Mouse (Mus musculus) stomach, postnatal 0 days (tissue): ENCODE measurements around the gene Slc6a19. TPM values are rescaled to one million over a fixed set of nuclear protein-coding genes. Genes with fewer than 3 reads are reported as not detected.
"Not testable (repeated sequence)": the region's sequence is repeated elsewhere in the genome, so short reads cannot be mapped to it uniquely, and the experiment has no call there.

Source experiments
- ATAC-seq: fragments of 200-750 bp; cut with Nextera tagmentation; 2 replicates; pipeline ENCODE4 v1.8.0; 2017; ENCODE audit not compliant: low FRiP score, low TSS enrichment
- DNase-seq: peaks from one replicate; pipeline ENCODE4 v3.0.0-alpha.2; 2016; ENCODE audit warnings: low spot score
- H3K27ac ChIP-seq: fragments of 300-500 bp; sonication (generic); replicated peaks from 2 replicates; pipeline ENCODE4 v1.5.1; 2014; ENCODE audit warnings: mild to moderate bottlenecking, control low read depth
- H3K27me3 ChIP-seq: fragments of 300-500 bp; sonication (generic); 2 replicates; pipeline ENCODE4 v1.6.1; 2014; ENCODE audit warnings: low read length; ENCODE audit not compliant: control insufficient read depth, insufficient read depth
- H3K36me3 ChIP-seq: fragments of 300-500 bp; sonication (generic); 2 replicates; pipeline ENCODE4 v1.6.1; 2014; ENCODE audit warnings: low read length, mixed read lengths; ENCODE audit not compliant: control insufficient read depth, insufficient read depth
- H3K4me1 ChIP-seq: fragments of 300-500 bp; sonication (generic); replicated peaks from 2 replicates; pipeline ENCODE4 v1.6.1; 2014; ENCODE audit warnings: antibody characterized with exemption; ENCODE audit not compliant: control insufficient read depth, insufficient read depth
- H3K4me2 ChIP-seq: fragments of 300-500 bp; sonication (generic); replicated peaks from 2 replicates; pipeline ENCODE4 v1.6.1; 2014; ENCODE audit warnings: low read depth, mild to moderate bottlenecking, control low read depth, moderate library complexity
- H3K4me3 ChIP-seq: fragments of 300-500 bp; sonication (generic); 2 replicates; pipeline ENCODE4 v1.5.1; 2014; ENCODE audit warnings: low read depth, low read length, control low read depth
- H3K9ac ChIP-seq: fragments of 300-500 bp; sonication (generic); 2 replicates; pipeline ENCODE4 v1.6.1; 2014; ENCODE audit warnings: mild to moderate bottlenecking, low read length, control low read depth, mixed read lengths
- H3K9me3 ChIP-seq: fragments of 300-500 bp; sonication (generic); 2 replicates; pipeline ENCODE4 v1.6.1; 2016; ENCODE audit warnings: low read length; ENCODE audit not compliant: control insufficient read depth
- CTCF ChIP-seq: IDR thresholded peaks from 2 replicates; pipeline ENCODE4 v1.5.1; 2016; ENCODE audit warnings: antibody characterized with exemption, low read depth, mild to moderate bottlenecking, moderate library complexity
- EP300 ChIP-seq: optimal IDR thresholded peaks from 2 replicates; pipeline ENCODE3; 2016; ENCODE audit warnings: antibody characterized with exemption
- WGBS: fragments of 180-500 bp; shearing (Covaris S2); extraction: QIAGEN DNeasy Blood & Tissue Kit; methylation state at CpG from one replicate; pipeline ENCODE4 v1.1.7; 2014; 5-methylcytosine and 5-hydroxymethylcytosine counted together
- polyA plus RNA-seq: library from polyadenylated mRNA; unstranded; fragments of >200 nt; fragmentation: Nextera tagmentation; extraction: Ambion mirVana; gene quantifications from 2 replicates; pipeline ENCODE4 v1.2.1, GENCODE M21; 2015

The Slc6a19 gene
- polyA plus RNA-seq, 1 experiment from 2014 or later = 9.2 TPM

DNA sequence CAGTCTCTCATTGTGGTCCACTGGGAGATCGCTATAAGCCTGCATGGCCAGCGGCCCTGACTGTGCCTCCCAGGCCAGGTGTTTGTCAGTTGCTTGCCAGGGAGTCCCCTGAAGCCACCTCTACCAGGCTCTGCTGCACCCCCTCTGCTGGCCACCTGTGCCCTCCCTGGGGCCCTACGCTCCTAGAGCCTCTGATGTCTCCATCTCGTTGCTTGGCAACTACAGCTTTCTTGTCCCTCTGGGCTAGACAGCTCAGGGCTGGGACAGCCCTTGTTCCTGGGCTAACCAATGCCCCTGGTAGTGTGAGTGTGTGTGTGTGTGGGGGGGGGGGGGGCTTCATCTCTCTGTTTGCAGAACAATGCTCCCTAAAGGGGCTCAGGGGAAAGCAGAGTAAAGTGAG lies 38.3 kb upstream of the Slc6a19 start:
- TF ChIP-seq EP300 (no peak), CTCF (no peak)
- Histone ChIP-seq H3K4me3 (no peak overlapping the region), H3K36me3 (no peaks in the 10 kb centered on the region), H3K27me3 (no peaks in the 10 kb centered on the region), H3K9ac (no peak overlapping the region), H3K9me3 (no peaks in the 10 kb centered on the region), H3K4me2 (no peak overlapping the region), H3K27ac (no peak overlapping the region), H3K4me1 (no peaks in the 10 kb centered on the region)
- no peak for ATAC-seq
- 68% methylated on average over 4 of the region's 4 CpGs for WGBS
- DNase-seq = no peak

DNA sequence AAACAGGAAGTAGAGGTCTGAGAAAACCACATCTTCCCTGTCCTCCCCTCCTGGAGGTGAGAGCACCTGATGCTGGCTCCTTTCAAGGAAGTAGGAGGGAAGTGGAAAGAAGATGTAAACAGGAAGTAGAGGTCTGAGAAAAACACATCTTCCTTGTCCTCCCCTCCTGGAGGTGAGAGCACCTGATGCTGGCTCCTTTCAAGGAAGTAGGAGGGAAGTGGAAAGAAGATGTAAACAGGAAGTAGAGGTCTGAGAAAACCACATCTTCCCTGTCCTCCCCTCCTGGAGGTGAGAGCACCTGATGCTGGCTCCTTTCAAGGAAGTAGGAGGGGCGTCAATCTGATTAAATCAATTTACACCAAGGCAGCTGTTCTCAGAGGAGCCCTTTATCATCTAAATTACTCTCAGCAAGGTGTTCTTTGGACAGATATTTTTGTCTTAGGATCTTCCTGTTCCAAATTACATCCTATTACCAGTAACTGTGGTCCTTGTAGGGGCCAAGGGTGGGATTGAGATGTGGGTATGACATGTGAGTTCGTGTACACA lies 35.8 kb upstream of the Slc6a19 start:
- not testable (repeated sequence) for H3K9me3 ChIP-seq, H3K27me3 ChIP-seq, H3K36me3 ChIP-seq, H3K4me2 ChIP-seq, H3K4me3 ChIP-seq, H3K9ac ChIP-seq, H3K27ac ChIP-seq, DNase-seq, ATAC-seq, H3K4me1 ChIP-seq
- 39% methylated on average over 2 of the region's 2 CpGs for WGBS

DNA sequence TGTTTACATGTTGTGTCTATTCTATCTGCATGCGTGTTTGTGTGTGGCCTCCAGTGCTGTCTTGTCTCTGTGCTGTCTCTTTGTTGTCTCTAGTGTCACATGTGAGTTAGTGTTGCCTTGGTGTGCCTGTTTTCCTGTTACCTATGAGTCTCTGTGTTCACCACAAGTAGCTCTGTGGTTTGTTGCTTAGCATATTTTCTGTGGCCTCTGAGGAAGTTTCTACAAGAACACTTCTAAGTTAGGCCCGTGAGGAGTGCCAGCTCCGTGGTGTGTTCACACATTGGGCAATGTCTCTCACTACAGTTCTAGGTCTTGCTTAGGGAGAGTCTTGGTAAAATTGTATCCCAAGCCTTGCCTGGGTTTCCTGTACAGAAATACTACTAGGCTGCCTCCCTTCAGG lies 32.3 kb upstream of the Slc6a19 start:
- no peaks in the 10 kb centered on the region for H3K4me1 ChIP-seq
- no peaks in the 10 kb centered on the region for H3K9me3 ChIP-seq
- no peak overlapping the region for H3K4me2 ChIP-seq
- no peaks in the 10 kb centered on the region for H3K27me3 ChIP-seq
- H3K27ac ChIP-seq = no peak overlapping the region; the same call in 1 of the 2 replicates
- DNase-seq (no peak), ATAC-seq (no peak)
- TF ChIP-seq CTCF (no peak), EP300 (no peak)
- H3K9ac ChIP-seq = no peak overlapping the region
- no peak overlapping the region for H3K4me3 ChIP-seq
- 68% methylated on average over 3 of the region's 3 CpGs for WGBS
- no peaks in the 10 kb centered on the region for H3K36me3 ChIP-seq

DNA sequence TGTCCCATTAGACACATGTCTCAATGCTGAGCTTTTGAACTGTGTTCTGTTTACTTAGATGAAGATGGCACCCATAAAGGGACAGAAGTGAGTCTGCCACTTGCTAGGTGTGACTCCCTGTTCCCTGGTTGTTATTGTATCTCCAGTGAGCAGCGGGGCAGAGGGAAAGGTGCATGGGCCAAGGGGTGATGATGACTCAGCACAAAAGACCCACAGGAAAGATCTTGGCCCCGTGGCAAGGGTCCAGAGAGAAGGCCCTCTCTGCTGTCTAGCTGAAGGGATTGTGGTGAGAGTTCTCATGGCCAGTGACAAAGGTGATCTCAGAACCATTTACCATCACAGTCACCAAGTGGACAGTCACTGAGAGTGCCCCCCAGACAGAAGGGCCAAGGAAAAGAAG lies 31.3 kb upstream of the Slc6a19 start:
- no peak for ATAC-seq
- Histone ChIP-seq H3K9me3 (no peaks in the 10 kb centered on the region), H3K27me3 (no peaks in the 10 kb centered on the region), H3K4me2 (0 out of 2 replicates have a peak overlapping the region, but pooled peaks have one; percentile 5), H3K4me3 (no peak overlapping the region), H3K27ac (no peak overlapping the region), H3K9ac (no peak overlapping the region), H3K4me1 (no peaks in the 10 kb centered on the region), H3K36me3 (no peaks in the 10 kb centered on the region)
- no peak for DNase-seq
- 68% methylated on average over 2 of the region's 2 CpGs for WGBS
- no peak for TF ChIP-seq CTCF
- no peak for TF ChIP-seq EP300

DNA sequence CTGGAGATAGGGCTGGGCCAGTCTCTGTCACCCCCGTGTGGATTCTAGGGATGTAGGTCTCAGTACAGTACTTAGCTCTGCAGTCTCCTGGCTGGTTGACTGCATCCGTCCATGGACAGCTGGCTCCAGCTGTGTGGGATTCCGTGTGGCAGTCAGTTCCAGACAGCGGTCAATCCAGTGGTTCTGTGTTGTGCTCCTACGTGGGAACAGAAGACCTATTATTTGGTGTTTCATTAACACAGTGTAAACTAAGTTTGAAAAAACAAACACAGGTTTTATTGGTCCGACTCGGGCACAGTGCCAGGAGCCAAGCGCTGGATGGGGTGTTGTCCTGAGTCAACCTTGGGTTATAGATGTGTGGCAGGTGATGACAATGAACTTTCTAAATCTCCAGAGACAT lies 30.6 kb upstream of the Slc6a19 start:
- Histone ChIP-seq H3K4me2 (peak overlapping the region; percentile 62), H3K9ac (no peak overlapping the region), H3K36me3 (no peaks in the 10 kb centered on the region), H3K4me1 (no peaks in the 10 kb centered on the region), H3K9me3 (no peaks in the 10 kb centered on the region), H3K27ac (no peak overlapping the region), H3K4me3 (no peak overlapping the region), H3K27me3 (no peaks in the 10 kb centered on the region)
- peak; percentile 50; the same call in 1 of the 2 replicates for ATAC-seq
- TF ChIP-seq CTCF = peak; percentile 39
- no peak for TF ChIP-seq EP300
- 35% methylated on average over 8 of the region's 8 CpGs for WGBS
- DNase-seq = peak; percentile 85

DNA sequence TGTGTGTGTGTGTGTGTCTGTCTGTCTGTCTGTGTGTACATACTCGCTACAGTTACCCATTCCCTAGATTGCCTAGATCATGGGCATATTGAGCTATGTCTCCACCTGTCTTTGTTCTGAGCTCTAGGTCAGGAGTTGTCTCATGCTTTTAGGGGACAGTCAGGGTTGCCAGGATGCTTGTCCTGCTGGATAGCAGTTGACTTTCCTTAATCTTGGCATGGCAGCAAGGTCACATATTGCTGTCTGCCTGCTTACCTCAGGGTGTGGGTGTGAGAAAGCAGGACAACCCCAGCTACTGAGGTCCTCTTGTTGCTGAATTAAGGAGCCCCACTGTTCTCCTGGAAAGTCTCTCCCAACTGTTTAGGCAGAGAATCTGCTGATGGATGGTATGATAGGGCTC lies 29.7 kb upstream of the Slc6a19 start:
- H3K9me3 ChIP-seq = no peaks in the 10 kb centered on the region
- H3K27me3 ChIP-seq = no peaks in the 10 kb centered on the region
- no peak overlapping the region for H3K27ac ChIP-seq
- no peak for TF ChIP-seq CTCF
- TF ChIP-seq EP300 = no peak
- no peak overlapping the region for H3K4me3 ChIP-seq
- no peaks in the 10 kb centered on the region for H3K4me1 ChIP-seq
- DNase-seq = no peak
- 78% methylated on average over 1 of the region's 1 CpGs for WGBS
- peak overlapping the region; percentile 62 for H3K4me2 ChIP-seq
- ATAC-seq = no peak
- no peak overlapping the region for H3K9ac ChIP-seq
- no peaks in the 10 kb centered on the region for H3K36me3 ChIP-seq
